Mouse (Mus musculus) forebrain, postnatal 0 days (tissue): ENCODE data around the gene Stxbp1. TPM values are rescaled to one million over a fixed set of nuclear protein-coding genes. Genes with fewer than 3 reads are reported as not detected.
A peak's percentile ranks its signal among the peaks of the same experiment; 100 is the strongest.

Experiments
- ATAC-seq: fragments of 200-750 bp; cut with Nextera tagmentation; 2 replicates; pipeline ENCODE4 v1.8.0; 2017; ENCODE audit warnings: mild to moderate bottlenecking, moderate library complexity
- DNase-seq: peaks from one replicate; pipeline ENCODE4 v3.0.0-alpha.2; 2015
- H3K27ac ChIP-seq: fragments of 300-500 bp; sonication (generic); 2 replicates; pipeline ENCODE4 v1.5.1; 2014; ENCODE audit warnings: low read depth, mild to moderate bottlenecking, antibody characterized with exemption, low read length, moderate library complexity, mixed read lengths
- H3K27me3 ChIP-seq: fragments of 300-500 bp; sonication (generic); 2 replicates; pipeline ENCODE4 v1.6.1; 2014; ENCODE audit warnings: mild to moderate bottlenecking, low read length, mixed read lengths; ENCODE audit not compliant: insufficient read depth
- H3K36me3 ChIP-seq: fragments of 300-500 bp; sonication (generic); 2 replicates; pipeline ENCODE4 v1.6.1; 2014; ENCODE audit warnings: mild to moderate bottlenecking, moderate library complexity; ENCODE audit not compliant: insufficient read depth
- H3K4me1 ChIP-seq: fragments of 300-500 bp; sonication (generic); 2 replicates; pipeline ENCODE4 v1.6.1; 2014; ENCODE audit warnings: antibody characterized with exemption; ENCODE audit not compliant: insufficient read depth
- H3K4me2 ChIP-seq: fragments of 300-500 bp; sonication (generic); 2 replicates; pipeline ENCODE4 v1.6.1; 2014; ENCODE audit warnings: low read depth, mild to moderate bottlenecking, moderate library complexity
- H3K4me3 ChIP-seq: fragments of 300-500 bp; sonication (generic); 2 replicates; pipeline ENCODE4 v1.5.1; 2014; ENCODE audit warnings: low read depth, low read length, mixed read lengths
- H3K9ac ChIP-seq: fragments of 300-500 bp; sonication (generic); 2 replicates; pipeline ENCODE4 v1.6.1; 2014; ENCODE audit warnings: mild to moderate bottlenecking
- H3K9me3 ChIP-seq: fragments of 300-500 bp; sonication (generic); 2 replicates; pipeline ENCODE4 v1.6.1; 2016; ENCODE audit warnings: low read length
- CTCF ChIP-seq: sonication (generic); IDR thresholded peaks from 2 replicates; pipeline ENCODE4 v1.5.1; 2016; ENCODE audit warnings: antibody characterized with exemption, control low read depth, low read depth
- WGBS: fragments of 180-500 bp; shearing (Covaris S2); extraction: QIAGEN DNeasy Blood & Tissue Kit; methylation state at CpG from one replicate; pipeline ENCODE4 v1.1.7; 2014; 5-methylcytosine and 5-hydroxymethylcytosine counted together
- polyA plus RNA-seq: library from polyadenylated mRNA; unstranded; fragments of >200 nt; fragmentation: Nextera tagmentation; extraction: Ambion mirVana; gene quantifications from 2 replicates; pipeline ENCODE4 v1.2.1, GENCODE M21; 2015
- total RNA-seq: library from RNA; depleted of rRNA; stranded (reverse); fragments of >200 nt; gene quantifications from 2 replicates; pipeline ENCODE4 v1.2.3, GENCODE M21; 2014

The Stxbp1 gene
- total and polyA plus RNA-seq, 2 experiments from 2014 or later: 135 to 350 TPM

GRCm38 (mm10) chr2:32787176-32787575 is 59.9 kb downstream of the Stxbp1 start:
- Histone ChIP-seq H3K4me3 (no peak overlapping the region), H3K4me1 (no peaks in the 10 kb centered on the region), H3K36me3 (peaks cover 24% of the 10 kb centered on the region), H3K27me3 (no peaks in the 10 kb centered on the region), H3K4me2 (no peak overlapping the region), H3K27ac (no peak overlapping the region), H3K9me3 (no peaks in the 10 kb centered on the region), H3K9ac (no peak overlapping the region)
- peak; percentile 60 for TF ChIP-seq CTCF
- no peak for ATAC-seq
- DNase-seq: peak; percentile 42
- WGBS: 56% methylated on average over 6 of the region's 6 CpGs

- Histone ChIP-seq H3K9ac (no peak within 1 kb of the TSS), H3K4me3 (no peak within 1 kb of the TSS), H3K9me3 (no peaks in the 10 kb centered on the region), H3K4me1 (no peaks in the 10 kb centered on the region), H3K36me3 (peaks cover 6% of the 10 kb centered on the region), H3K4me2 (peak within 1 kb of the TSS; percentile 17; the same call in 1 of the 2 replicates), H3K27ac (no peak within 1 kb of the TSS), H3K27me3 (no peaks in the 10 kb centered on the region)
- no peak for TF ChIP-seq CTCF
- ATAC-seq: peak; percentile 60; the same call in 1 of the 2 replicates
- peak; percentile 22 for DNase-seq
- WGBS: 72% methylated on average over 4 of the region's 4 CpGs
These were observed 62.9 kb downstream of the Stxbp1 start, which contains the start of gene Cfap157 for GRCm38 (mm10) chr2:32784048-32784681. Gene Cfap157, minus strand, starts transcription at chr2:32784428.

- 80% methylated on average over 6 of the region's 6 CpGs for WGBS
- Histone ChIP-seq H3K9ac (no peak overlapping the region), H3K4me2 (no peak overlapping the region), H3K27ac (no peak overlapping the region), H3K9me3 (no peaks in the 10 kb centered on the region), H3K27me3 (no peaks in the 10 kb centered on the region), H3K4me3 (no peak overlapping the region), H3K36me3 (no peaks in the 10 kb centered on the region), H3K4me1 (no peaks in the 10 kb centered on the region)
- TF ChIP-seq CTCF: no peak
- ATAC-seq (no peak), DNase-seq (no peak)
These were observed 65.3 kb downstream of the Stxbp1 start for GRCm38 (mm10) chr2:32781710-32782109.

- H3K9ac ChIP-seq: no peak overlapping the region
- H3K9me3 ChIP-seq: no peaks in the 10 kb centered on the region
- no peaks in the 10 kb centered on the region for H3K27me3 ChIP-seq
- DNase-seq: no peak
- H3K36me3 ChIP-seq: no peaks in the 10 kb centered on the region
- H3K4me2 ChIP-seq: no peak overlapping the region
- TF ChIP-seq CTCF: no peak
- no peak overlapping the region for H3K27ac ChIP-seq
- 0 out of 2 replicates have a peak, but pooled peaks cover 9% of the 10 kb centered on the region for H3K4me1 ChIP-seq
- 92% methylated on average over 6 of the region's 6 CpGs for WGBS
- H3K4me3 ChIP-seq: no peak overlapping the region
- ATAC-seq: no peak
These were observed 67.3 kb downstream of the Stxbp1 start for GRCm38 (mm10) chr2:32779714-32780113.

- H3K27ac ChIP-seq: no peak overlapping the region
- WGBS: 12% methylated on average over 8 of the region's 8 CpGs
- no peak overlapping the region for H3K9ac ChIP-seq
- 0 out of 2 replicates have a peak, but pooled peaks cover 9% of the 10 kb centered on the region for H3K4me1 ChIP-seq
- no peak overlapping the region for H3K4me3 ChIP-seq
- H3K9me3 ChIP-seq: no peaks in the 10 kb centered on the region
- ATAC-seq (no peak), DNase-seq (peak; percentile 32)
- no peaks in the 10 kb centered on the region for H3K36me3 ChIP-seq
- H3K27me3 ChIP-seq: no peaks in the 10 kb centered on the region
- TF ChIP-seq CTCF: peak; percentile 78
- no peak overlapping the region for H3K4me2 ChIP-seq
These were observed 67.9 kb downstream of the Stxbp1 start for GRCm38 (mm10) chr2:32779131-32779530.

GRCm38 (mm10) chr2:32778081-32778480 is 69.0 kb downstream of the Stxbp1 start:
- DNase-seq (no peak), ATAC-seq (no peak)
- H3K9ac ChIP-seq: no peak overlapping the region
- no peak overlapping the region for H3K27ac ChIP-seq
- no peak overlapping the region for H3K4me2 ChIP-seq
- no peaks in the 10 kb centered on the region for H3K27me3 ChIP-seq
- 92% methylated on average over 6 of the region's 6 CpGs for WGBS
- H3K4me1 ChIP-seq: 0 out of 2 replicates have a peak, but pooled peaks cover 9% of the 10 kb centered on the region
- TF ChIP-seq CTCF: no peak
- no peaks in the 10 kb centered on the region for H3K36me3 ChIP-seq
- H3K4me3 ChIP-seq: no peak overlapping the region
- H3K9me3 ChIP-seq: no peaks in the 10 kb centered on the region

GRCm38 (mm10) chr2:32776192-32776591 is 70.9 kb downstream of the Stxbp1 start:
- WGBS: 26% methylated on average over 22 of the region's 22 CpGs
- TF ChIP-seq CTCF: no peak

More at GRCm38 (mm10) chr2:32776192-32776591, 70.9 kb downstream of the Stxbp1 start:
- DNase-seq (no peak), ATAC-seq (no peak)
- H3K4me3 ChIP-seq: peak overlapping the region; percentile 48
- no peaks in the 10 kb centered on the region for H3K27me3 ChIP-seq
- H3K36me3 ChIP-seq: no peaks in the 10 kb centered on the region
- no peaks in the 10 kb centered on the region for H3K9me3 ChIP-seq
- peak overlapping the region; percentile 44; the same call in 1 of the 2 replicates for H3K9ac ChIP-seq
- 0 out of 2 replicates have a peak, but pooled peaks cover 9% of the 10 kb centered on the region for H3K4me1 ChIP-seq
- peak overlapping the region; percentile 68 for H3K4me2 ChIP-seq
- no peak overlapping the region for H3K27ac ChIP-seq
